Mouse (Mus musculus): ENCODE data around the gene Tmem256. TPM values are rescaled to one million over a fixed set of nuclear protein-coding genes. Genes with fewer than 3 reads are reported as not detected.

Gene Tmem256
- polyA plus RNA-seq, 1 experiment, result 212 TPM

DNA sequence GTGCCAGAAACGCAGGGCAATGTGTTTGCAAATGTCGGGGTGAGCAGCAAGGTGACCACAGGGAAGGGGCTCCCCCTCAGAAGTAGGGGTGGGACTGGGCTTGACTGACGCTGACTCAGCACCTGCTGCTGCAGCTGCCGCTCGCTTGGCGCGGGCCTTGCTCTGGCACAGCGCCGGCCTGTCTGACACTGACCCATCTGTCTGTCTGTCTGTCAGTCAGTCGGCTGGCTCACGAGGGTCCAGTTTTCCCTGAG, 38.2 kb upstream of the Tmem256 start:
- Histone ChIP-seq H3K4me1 (ENCODE audit: control insufficient read depth) (peaks cover 59% of the 10 kb centered on the region), H3K9me3 (ENCODE audit: control insufficient read depth, low read length) (peaks cover 45% of the 10 kb centered on the region), H3K36me3 (ENCODE audit: control insufficient read depth) (no peaks in the 10 kb centered on the region), H3K4me3 (replicated peaks) (no peak overlapping the region), H3K27me3 (ENCODE audit: control insufficient read depth) (peaks cover 95% of the 10 kb centered on the region)
- TF ChIP-seq TAL1 (IDR thresholded peaks at IDR 0.05; ENCODE audit: low read length) (no peak), GATA1 (IDR thresholded peaks at IDR 0.05; ENCODE audit: low read length) (no peak)

DNA sequence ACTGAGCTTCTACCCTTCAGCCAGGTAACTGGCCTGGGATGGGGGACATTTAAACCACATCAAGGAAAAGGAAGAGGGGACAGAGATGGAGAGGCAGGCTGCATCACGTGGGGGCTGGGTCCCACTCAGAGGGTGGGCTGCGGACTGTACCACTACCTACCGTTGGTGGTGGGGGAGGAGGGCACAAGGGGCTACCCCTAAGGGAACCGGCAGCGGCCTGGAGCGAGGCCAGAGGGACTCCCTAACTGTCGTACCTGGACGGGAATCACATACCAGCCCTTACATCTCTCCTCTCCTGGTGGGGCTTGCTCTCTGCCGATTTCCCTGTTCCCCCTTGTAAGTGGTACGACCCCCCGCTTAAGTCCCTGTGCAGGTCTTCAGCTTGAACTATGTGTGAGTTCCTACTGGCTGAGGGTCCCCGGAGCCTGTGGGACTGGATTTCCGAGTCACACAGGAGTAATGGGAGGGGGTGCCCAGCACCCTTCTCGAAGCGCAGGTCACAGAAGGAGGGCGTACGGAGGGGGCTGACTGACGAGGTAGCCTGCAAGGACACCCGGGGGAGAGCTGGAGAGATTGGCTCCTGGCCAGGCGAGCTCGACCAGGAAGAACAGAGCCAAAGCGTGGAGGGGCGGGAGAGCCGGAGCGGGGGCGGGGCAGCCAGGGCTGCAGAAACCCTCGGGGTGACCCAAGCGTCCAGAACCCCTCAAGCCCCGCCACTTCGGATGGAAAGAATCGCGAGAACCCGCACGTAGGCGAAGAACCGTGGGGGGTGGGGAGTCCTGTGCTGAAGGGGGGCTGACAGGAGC, 37.7 kb upstream of the Tmem256 start:
- Histone ChIP-seq H3K36me3 (ENCODE audit: control insufficient read depth) (no peaks in the 10 kb centered on the region), H3K9me3 (ENCODE audit: control insufficient read depth, low read length) (peaks cover 45% of the 10 kb centered on the region), H3K4me3 (replicated peaks) (no peak overlapping the region), H3K27me3 (ENCODE audit: control insufficient read depth) (peaks cover 100% of the 10 kb centered on the region), H3K4me1 (ENCODE audit: control insufficient read depth) (peaks cover 57% of the 10 kb centered on the region)
- TF ChIP-seq TAL1 (IDR thresholded peaks at IDR 0.05; ENCODE audit: low read length) (no peak), GATA1 (IDR thresholded peaks at IDR 0.05; ENCODE audit: low read length) (no peak)

DNA sequence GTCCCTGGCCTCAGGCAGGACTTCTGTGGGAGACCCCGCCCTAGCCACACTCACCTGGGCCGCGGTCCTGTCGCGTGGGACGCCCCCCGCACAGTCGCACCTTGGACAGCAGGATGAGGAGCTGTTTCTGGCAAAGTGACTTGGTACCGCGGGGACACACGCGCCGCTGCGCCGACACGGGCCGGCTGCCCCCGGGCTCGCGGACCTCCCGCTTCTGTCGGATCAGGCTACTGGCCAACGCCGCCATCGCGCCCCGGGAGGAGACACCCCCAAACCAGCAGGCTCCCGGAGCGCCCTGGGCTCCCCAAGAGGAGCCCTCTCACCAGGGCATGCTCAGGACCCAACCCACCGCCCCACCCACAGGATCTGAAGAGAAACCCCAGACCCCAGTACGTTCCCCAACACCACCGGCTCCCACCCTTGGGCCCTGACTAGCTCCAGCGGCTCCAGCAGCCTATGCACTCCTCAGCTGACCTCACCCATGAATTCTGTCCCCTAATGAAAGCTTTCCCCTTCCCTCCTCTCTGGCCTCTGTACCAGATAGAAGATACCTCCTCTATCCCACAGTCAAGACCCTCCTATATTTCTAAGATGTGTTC, 36.8 kb upstream of the Tmem256 start, which contains the start of gene Fgf11:
Fgf11 (minus strand) TSS at position 479 of the 599 bp plus-strand sequence.
- no peaks in the 10 kb centered on the region for H3K36me3 ChIP-seq (ENCODE audit: control insufficient read depth)
- peaks cover 52% of the 10 kb centered on the region for H3K4me1 ChIP-seq (ENCODE audit: control insufficient read depth)
- TF ChIP-seq GATA1 (IDR thresholded peaks at IDR 0.05; ENCODE audit: low read length) (no peak), TAL1 (IDR thresholded peaks at IDR 0.05; ENCODE audit: low read length) (no peak)
- H3K27me3 ChIP-seq (ENCODE audit: control insufficient read depth), result peaks cover 100% of the 10 kb centered on the region
- peaks cover 45% of the 10 kb centered on the region for H3K9me3 ChIP-seq (ENCODE audit: control insufficient read depth, low read length)
- peak within 1 kb of the TSS; percentile 48 for H3K4me3 ChIP-seq (replicated peaks)

DNA sequence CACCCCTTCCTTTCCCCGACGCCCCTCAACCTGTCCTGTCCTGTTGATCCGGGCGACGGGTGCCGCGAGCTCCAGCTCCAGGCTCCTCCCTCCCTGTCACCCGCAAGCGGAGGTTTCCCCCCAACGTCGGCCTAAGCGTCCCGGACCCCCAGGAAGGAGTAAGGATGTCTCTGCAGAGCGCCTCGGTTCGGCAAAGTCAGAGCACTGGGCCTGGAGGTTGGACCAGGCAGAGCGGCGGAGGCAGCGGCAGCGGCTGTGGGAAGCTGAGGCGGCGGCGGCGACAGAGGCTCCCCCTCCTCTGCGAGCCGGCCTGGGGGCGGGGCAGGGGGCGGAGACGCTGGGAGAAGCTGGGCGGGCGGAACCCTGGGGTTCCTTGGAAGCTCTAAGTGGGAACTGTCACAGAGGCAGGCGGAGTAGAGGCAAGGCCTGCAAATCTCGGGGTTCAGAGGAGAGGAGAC, 35.6 kb upstream of the Tmem256 start:
- TF ChIP-seq GATA1 (IDR thresholded peaks at IDR 0.05; ENCODE audit: low read length) (no peak), TAL1 (IDR thresholded peaks at IDR 0.05; ENCODE audit: low read length) (no peak)
- Histone ChIP-seq H3K4me3 (replicated peaks) (peak overlapping the region; percentile 48), H3K9me3 (ENCODE audit: control insufficient read depth, low read length) (peaks cover 46% of the 10 kb centered on the region), H3K4me1 (ENCODE audit: control insufficient read depth) (peaks cover 52% of the 10 kb centered on the region), H3K27me3 (ENCODE audit: control insufficient read depth) (peaks cover 100% of the 10 kb centered on the region), H3K36me3 (ENCODE audit: control insufficient read depth) (no peaks in the 10 kb centered on the region)

DNA sequence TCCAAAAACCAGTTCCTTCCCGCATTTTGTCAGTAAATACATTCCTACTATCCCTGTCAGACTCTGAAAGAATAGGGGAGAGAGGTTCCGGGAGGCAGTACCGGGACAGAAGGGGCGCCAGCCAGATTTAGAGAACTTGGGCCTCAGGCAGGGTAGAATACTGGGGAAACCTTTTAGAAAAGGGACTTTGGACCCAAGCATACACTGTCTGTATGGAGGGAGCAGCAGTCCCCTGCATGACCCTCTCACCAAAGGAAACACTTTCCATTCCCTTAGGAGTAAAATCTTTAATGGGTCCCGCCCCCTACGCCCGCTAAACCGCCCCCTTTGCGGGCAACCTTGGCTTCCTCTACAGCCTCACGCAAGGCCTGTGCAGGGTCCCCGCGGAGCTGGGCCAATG, 35.0 kb upstream of the Tmem256 start:
- H3K27me3 ChIP-seq (ENCODE audit: control insufficient read depth), result peaks cover 94% of the 10 kb centered on the region
- peak overlapping the region; percentile 45 for H3K4me3 ChIP-seq (replicated peaks)
- no peak for TF ChIP-seq GATA1 (IDR thresholded peaks at IDR 0.05; ENCODE audit: low read length)
- no peak for TF ChIP-seq TAL1 (IDR thresholded peaks at IDR 0.05; ENCODE audit: low read length)
- H3K9me3 ChIP-seq (ENCODE audit: control insufficient read depth, low read length), result peaks cover 46% of the 10 kb centered on the region
- H3K36me3 ChIP-seq (ENCODE audit: control insufficient read depth), result no peaks in the 10 kb centered on the region
- H3K4me1 ChIP-seq (ENCODE audit: control insufficient read depth), result peaks cover 52% of the 10 kb centered on the region

DNA sequence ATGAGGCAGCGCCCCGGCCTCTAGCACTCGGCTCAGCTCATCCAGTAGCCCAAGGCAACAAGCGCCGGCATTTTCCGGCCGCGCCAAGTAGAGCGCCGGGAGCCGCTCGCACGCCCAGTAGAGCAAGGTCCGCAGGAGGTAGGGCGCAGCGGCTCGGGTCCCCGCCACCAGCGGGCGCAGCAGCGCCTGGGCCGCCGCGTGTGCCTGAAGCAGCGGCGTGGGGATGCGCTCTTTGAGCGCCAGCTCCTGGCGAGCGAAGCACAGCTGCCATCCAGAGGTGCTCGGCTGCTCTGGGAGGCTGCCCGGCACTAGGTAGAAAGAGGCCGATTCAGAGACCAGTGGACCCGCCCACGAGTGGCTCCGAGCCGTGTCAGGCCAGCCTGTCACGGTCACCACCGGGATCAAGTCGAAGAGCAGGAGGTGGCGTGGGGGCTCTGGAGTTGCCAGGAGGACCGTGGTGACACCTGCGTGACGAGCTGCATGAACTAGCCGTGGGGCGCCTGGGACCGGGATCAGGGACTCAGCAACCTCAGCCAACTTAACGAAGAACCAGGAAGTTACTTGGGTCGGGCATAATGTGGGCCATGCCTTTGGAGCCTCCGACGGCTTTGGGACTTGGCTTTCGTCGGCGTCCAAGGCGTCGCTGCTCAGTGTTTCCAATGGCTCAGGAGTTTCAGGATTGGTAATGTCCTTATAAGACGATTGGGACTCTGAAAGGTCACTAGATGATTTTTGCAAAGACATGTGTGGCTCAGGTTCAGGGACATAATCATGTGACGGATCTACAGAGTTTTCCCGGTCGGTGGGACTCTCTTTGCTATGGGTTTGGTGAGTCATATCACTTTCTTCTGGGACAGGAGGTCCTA, 34.3 kb upstream of the Tmem256 start:
- Histone ChIP-seq H3K4me1 (ENCODE audit: control insufficient read depth) (peaks cover 52% of the 10 kb centered on the region), H3K9me3 (ENCODE audit: control insufficient read depth, low read length) (peaks cover 46% of the 10 kb centered on the region), H3K27me3 (ENCODE audit: control insufficient read depth) (peaks cover 88% of the 10 kb centered on the region), H3K36me3 (ENCODE audit: control insufficient read depth) (no peaks in the 10 kb centered on the region), H3K4me3 (replicated peaks) (peak overlapping the region; percentile 45)
- TF ChIP-seq TAL1 (IDR thresholded peaks at IDR 0.05; ENCODE audit: low read length) (no peak), GATA1 (IDR thresholded peaks at IDR 0.05; ENCODE audit: low read length) (no peak)

DNA sequence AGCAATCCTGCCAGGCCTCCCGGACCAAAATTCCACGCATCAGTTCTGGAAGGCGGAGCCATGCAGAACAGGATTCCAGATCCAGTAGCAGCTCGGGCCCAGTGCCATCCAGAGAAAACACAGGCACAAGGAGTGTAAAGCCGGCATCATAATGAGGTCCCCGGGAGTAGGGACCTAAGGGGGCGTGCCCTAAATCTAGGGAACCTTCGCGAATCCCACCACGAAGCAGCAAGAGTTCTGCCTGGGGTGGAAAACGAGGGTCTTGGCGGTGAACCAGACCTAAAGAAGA, 33.7 kb upstream of the Tmem256 start:
- H3K4me1 ChIP-seq (ENCODE audit: control insufficient read depth), result peaks cover 46% of the 10 kb centered on the region

DNA sequence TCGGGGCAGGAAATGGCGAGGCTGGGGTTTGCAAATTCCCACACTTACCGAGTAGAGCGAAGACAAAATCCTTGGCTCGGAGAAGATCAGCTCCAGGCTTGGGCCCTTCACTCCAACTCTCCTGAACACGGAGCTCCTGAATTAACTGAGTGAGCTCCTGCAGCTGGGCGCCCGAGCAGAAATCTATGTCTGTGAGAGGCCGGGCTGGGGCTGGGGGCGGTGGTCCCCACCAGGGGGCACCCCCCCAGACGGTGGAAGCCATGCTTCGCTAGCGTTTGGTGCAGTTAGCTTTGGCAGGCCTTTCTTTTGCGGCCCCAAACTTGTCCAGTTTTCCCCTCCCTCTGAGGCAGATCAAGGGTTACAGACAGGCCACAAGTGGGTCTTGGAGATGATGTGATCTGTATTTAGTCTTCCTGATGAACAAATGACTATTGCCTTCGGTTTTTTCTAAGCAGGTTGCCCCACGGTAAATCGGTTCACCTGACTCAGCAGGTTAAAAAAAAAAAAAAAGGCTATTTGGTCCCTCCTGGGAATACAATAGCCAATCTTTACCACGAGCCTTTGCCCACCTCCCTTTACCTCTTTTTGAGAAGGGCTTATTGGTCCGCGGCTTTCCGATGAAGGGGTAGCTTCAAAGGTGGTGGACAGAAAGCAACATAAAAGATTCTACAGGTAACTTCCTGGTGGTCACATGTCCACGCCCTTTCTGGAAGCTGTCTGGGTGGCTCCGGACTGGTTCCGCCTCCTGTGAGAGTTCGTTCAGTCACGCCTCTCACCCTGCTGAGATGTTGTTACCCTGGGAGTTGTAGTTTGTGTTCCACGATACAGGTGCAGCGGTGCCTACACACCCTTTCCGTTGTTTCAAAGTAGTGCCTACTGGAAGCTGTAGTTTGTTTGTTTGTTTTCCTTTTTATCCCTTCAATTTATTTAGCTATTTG, 33.1 kb upstream of the Tmem256 start, which contains the start of gene Tmem102:
Tmem102 (minus strand) TSS at position 653 of the 938 bp plus-strand sequence.
- Histone ChIP-seq H3K4me1 (ENCODE audit: control insufficient read depth) (peaks cover 43% of the 10 kb centered on the region), H3K4me3 (replicated peaks) (no peak within 1 kb of the TSS), H3K27me3 (ENCODE audit: control insufficient read depth) (peaks cover 87% of the 10 kb centered on the region)

More for the DNA sequence above, 33.7 kb upstream of the Tmem256 start:
- no peak overlapping the region for H3K4me3 ChIP-seq (replicated peaks)
- H3K27me3 ChIP-seq (ENCODE audit: control insufficient read depth), result peaks cover 88% of the 10 kb centered on the region
- no peaks in the 10 kb centered on the region for H3K36me3 ChIP-seq (ENCODE audit: control insufficient read depth)
- no peak for TF ChIP-seq TAL1 (IDR thresholded peaks at IDR 0.05; ENCODE audit: low read length)
- TF ChIP-seq GATA1 (IDR thresholded peaks at IDR 0.05; ENCODE audit: low read length), result no peak
- peaks cover 42% of the 10 kb centered on the region for H3K9me3 ChIP-seq (ENCODE audit: control insufficient read depth, low read length)

More for the DNA sequence above, 33.1 kb upstream of the Tmem256 start, which contains the start of gene Tmem102:
- Histone ChIP-seq H3K9me3 (ENCODE audit: control insufficient read depth, low read length) (peaks cover 38% of the 10 kb centered on the region), H3K36me3 (ENCODE audit: control insufficient read depth) (no peaks in the 10 kb centered on the region)
- TF ChIP-seq GATA1 (IDR thresholded peaks at IDR 0.05; ENCODE audit: low read length) (no peak), TAL1 (IDR thresholded peaks at IDR 0.05; ENCODE audit: low read length) (no peak)

All from erythroblast, embryonic 14.5 days (primary cell).